Mouse (Mus musculus): ENCODE data around the gene Abcc1. TPM values are rescaled to one million over a fixed set of nuclear protein-coding genes. Genes with fewer than 3 reads are reported as not detected.

The Abcc1 gene
- total and polyA plus RNA-seq, 2 experiments from 2014 or later = 7.5 to 11.9 TPM

DNA sequence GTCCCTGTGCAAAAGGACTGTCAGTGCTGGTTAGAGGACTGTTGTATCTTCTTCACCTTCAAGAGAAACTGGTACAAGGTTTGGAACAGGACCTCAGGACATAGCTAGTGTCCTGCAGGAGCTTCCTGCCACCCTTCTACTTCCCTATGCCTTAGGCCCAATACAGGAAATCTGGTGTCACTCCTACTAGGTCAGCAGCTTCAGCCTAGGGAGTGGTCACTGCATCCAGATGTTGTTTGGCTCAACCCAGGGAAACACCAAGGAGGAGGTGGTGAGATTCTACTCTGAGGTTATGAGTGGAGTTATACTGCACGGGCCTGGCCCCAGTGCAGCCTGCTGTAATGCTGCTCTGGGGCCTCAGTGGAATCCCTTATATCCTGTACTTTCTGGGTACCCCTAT, 2.8 kb upstream of the Abcc1 start:
- Histone ChIP-seq H3K27ac (ENCODE audit: low read depth, low read length) (no peak overlapping the region), H3K4me2 (ENCODE audit: low read depth, low read length, poor library complexity, severe bottlenecking) (no peak overlapping the region), H3K4me1 (ENCODE audit: insufficient read depth, low read length) (0 out of 2 replicates have a peak, but pooled peaks cover 6% of the 10 kb centered on the region), H3K9me3 (ENCODE audit: low read length) (no peaks in the 10 kb centered on the region), H3K36me3 (ENCODE audit: insufficient read depth, low read length) (no peaks in the 10 kb centered on the region), H3K27me3 (ENCODE audit: insufficient read depth, low read length) (no peaks in the 10 kb centered on the region), H3K4me3 (ENCODE audit: low read depth, low read length) (no peak overlapping the region), H3K9ac (replicated peaks; ENCODE audit: low read length, poor library complexity, severe bottlenecking) (no peak overlapping the region)
- 76% methylated on average over 1 of the region's 1 CpGs for WGBS
- DNase-seq (ENCODE audit: low spot score) (no peak), ATAC-seq (ENCODE audit: low FRiP score) (no peak)
- no peak for TF ChIP-seq CTCF (IDR thresholded peaks at IDR 0.05)

GRCm38 (mm10) chr16:14360931-14361330, 427 bp upstream of the Abcc1 start:
- H3K4me2 ChIP-seq (ENCODE audit: low read depth, low read length, poor library complexity, severe bottlenecking) = peak overlapping the region; percentile 81
- peak overlapping the region; percentile 80 for H3K27ac ChIP-seq (ENCODE audit: low read depth, low read length)
- H3K9ac ChIP-seq (replicated peaks; ENCODE audit: low read length, poor library complexity, severe bottlenecking) = peak overlapping the region; percentile 87
- no peaks in the 10 kb centered on the region for H3K36me3 ChIP-seq (ENCODE audit: insufficient read depth, low read length)
- H3K27me3 ChIP-seq (ENCODE audit: insufficient read depth, low read length) = no peaks in the 10 kb centered on the region
- H3K9me3 ChIP-seq (ENCODE audit: low read length) = no peaks in the 10 kb centered on the region
- peak; percentile 64 for ATAC-seq (ENCODE audit: low FRiP score)
- DNase-seq (ENCODE audit: low spot score) = peak; percentile 26
- H3K4me1 ChIP-seq (ENCODE audit: insufficient read depth, low read length) = 0 out of 2 replicates have a peak, but pooled peaks cover 6% of the 10 kb centered on the region
- TF ChIP-seq CTCF (IDR thresholded peaks at IDR 0.05) = no peak
- 3% methylated on average over 7 of the region's 7 CpGs for WGBS
- peak overlapping the region; percentile 85 for H3K4me3 ChIP-seq (ENCODE audit: low read depth, low read length)

DNA sequence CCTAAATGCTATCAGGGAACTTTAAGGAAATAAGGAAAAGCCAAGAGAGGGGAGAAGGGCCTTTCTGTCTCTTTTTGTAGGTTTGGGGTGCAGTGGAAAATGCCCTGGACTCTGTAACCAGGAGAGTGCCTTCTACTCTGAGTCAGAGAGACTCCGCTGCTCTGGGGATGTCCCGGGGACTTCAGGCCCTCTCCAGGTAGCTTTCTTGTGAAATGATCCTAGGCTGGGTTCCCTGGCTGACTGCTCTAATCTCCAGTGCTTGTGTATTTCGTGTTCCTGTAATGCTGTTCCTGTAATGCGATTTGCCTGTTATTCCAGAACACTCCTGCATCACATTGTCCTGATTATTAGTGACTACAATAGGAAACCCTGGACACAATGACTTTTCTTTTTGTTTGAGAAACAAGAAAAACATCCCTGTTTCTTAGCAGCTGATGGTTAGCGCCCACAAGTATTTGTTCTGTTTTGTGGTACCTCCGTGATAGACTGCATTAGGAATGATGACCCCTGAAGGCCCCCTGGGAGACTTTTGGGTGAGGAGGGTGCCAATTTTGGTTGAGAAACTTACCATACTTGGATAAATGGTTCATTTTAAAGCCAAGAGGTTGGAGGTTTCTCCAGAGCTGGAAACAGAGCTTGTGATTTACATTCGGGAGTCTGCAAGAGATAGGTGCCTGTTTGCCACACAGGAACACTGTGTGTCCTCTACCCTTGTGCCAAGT, 902 bp downstream of the Abcc1 start:
- no peak for TF ChIP-seq CTCF (IDR thresholded peaks at IDR 0.05)
- no peaks in the 10 kb centered on the region for H3K36me3 ChIP-seq (ENCODE audit: insufficient read depth, low read length)
- WGBS = 25% methylated on average over 7 of the region's 7 CpGs
- ATAC-seq (ENCODE audit: low FRiP score) (no peak), DNase-seq (ENCODE audit: low spot score) (no peak)
- H3K4me2 ChIP-seq (ENCODE audit: low read depth, low read length, poor library complexity, severe bottlenecking) = peak overlapping the region; percentile 81
- H3K9ac ChIP-seq (replicated peaks; ENCODE audit: low read length, poor library complexity, severe bottlenecking) = peak overlapping the region; percentile 87
- H3K27me3 ChIP-seq (ENCODE audit: insufficient read depth, low read length) = no peaks in the 10 kb centered on the region
- H3K27ac ChIP-seq (ENCODE audit: low read depth, low read length) = no peak overlapping the region; the same call in 1 of the 2 replicates
- 0 out of 2 replicates have a peak, but pooled peaks cover 6% of the 10 kb centered on the region for H3K4me1 ChIP-seq (ENCODE audit: insufficient read depth, low read length)
- H3K9me3 ChIP-seq (ENCODE audit: low read length) = no peaks in the 10 kb centered on the region
- H3K4me3 ChIP-seq (ENCODE audit: low read depth, low read length) = peak overlapping the region; percentile 85

GRCm38 (mm10) chr16:14363496-14363895, 2.1 kb downstream of the Abcc1 start:
- no peak for ATAC-seq (ENCODE audit: low FRiP score)
- no peaks in the 10 kb centered on the region for H3K27me3 ChIP-seq (ENCODE audit: insufficient read depth, low read length)
- no peak overlapping the region for H3K9ac ChIP-seq (replicated peaks; ENCODE audit: low read length, poor library complexity, severe bottlenecking)
- no peaks in the 10 kb centered on the region for H3K36me3 ChIP-seq (ENCODE audit: insufficient read depth, low read length)
- no peak overlapping the region for H3K4me3 ChIP-seq (ENCODE audit: low read depth, low read length)
- no peaks in the 10 kb centered on the region for H3K9me3 ChIP-seq (ENCODE audit: low read length)
- no peak for DNase-seq (ENCODE audit: low spot score)
- TF ChIP-seq CTCF (IDR thresholded peaks at IDR 0.05) = no peak
- no peak overlapping the region for H3K27ac ChIP-seq (ENCODE audit: low read depth, low read length)
- 97% methylated on average over 3 of the region's 3 CpGs for WGBS
- no peak overlapping the region for H3K4me2 ChIP-seq (ENCODE audit: low read depth, low read length, poor library complexity, severe bottlenecking)
- 0 out of 2 replicates have a peak, but pooled peaks cover 6% of the 10 kb centered on the region for H3K4me1 ChIP-seq (ENCODE audit: insufficient read depth, low read length)

DNA sequence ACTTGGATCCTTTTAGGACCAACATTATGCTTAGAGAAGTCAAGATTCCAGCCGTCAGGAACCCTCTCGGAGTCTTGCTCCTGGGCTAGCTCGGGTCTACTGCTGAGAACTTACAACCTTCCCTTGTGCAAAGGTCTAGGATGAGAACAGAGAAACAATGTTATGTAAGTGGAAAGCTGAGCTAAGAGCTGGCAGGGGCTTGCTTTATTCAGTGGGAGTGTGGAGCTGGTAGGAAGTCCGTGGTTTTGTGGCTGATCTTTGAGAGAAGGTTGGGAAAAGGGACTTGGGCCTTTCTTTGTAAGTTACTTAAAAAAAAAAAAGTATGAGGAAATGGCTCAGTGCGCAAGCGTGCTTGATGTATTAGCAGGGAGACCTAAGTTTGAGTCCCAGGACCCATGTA, 2.7 kb downstream of the Abcc1 start:
- Histone ChIP-seq H3K27me3 (ENCODE audit: insufficient read depth, low read length) (no peaks in the 10 kb centered on the region), H3K4me1 (ENCODE audit: insufficient read depth, low read length) (0 out of 2 replicates have a peak, but pooled peaks cover 6% of the 10 kb centered on the region), H3K4me2 (ENCODE audit: low read depth, low read length, poor library complexity, severe bottlenecking) (no peak overlapping the region), H3K9me3 (ENCODE audit: low read length) (no peaks in the 10 kb centered on the region), H3K9ac (replicated peaks; ENCODE audit: low read length, poor library complexity, severe bottlenecking) (no peak overlapping the region), H3K36me3 (ENCODE audit: insufficient read depth, low read length) (no peaks in the 10 kb centered on the region), H3K4me3 (ENCODE audit: low read depth, low read length) (no peak overlapping the region), H3K27ac (ENCODE audit: low read depth, low read length) (no peak overlapping the region)
- DNase-seq (ENCODE audit: low spot score) (no peak), ATAC-seq (ENCODE audit: low FRiP score) (no peak)
- WGBS = 94% methylated on average over 6 of the region's 6 CpGs
- no peak for TF ChIP-seq CTCF (IDR thresholded peaks at IDR 0.05)

DNA sequence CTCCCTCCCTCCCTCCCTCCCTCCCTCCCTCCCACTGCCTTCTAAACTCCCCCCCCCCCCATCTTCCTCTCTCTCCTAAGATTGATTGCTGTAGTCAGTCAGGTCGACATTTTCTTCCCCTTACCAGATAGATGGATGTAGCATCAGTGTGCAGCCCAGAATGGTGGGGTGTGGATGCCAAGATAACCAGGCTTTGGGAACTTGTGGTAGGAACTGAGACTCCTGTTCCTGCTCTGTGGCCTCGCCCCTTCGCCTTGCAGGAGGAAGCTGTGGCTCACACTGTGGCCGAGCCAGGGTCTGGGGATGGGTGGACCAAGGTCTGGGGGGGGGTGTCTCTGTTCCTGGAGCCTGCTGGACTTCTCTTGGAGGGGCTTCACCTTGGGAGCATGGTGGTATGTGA, 4.1 kb downstream of the Abcc1 start:
- Histone ChIP-seq H3K4me1 (ENCODE audit: insufficient read depth, low read length) (0 out of 2 replicates have a peak, but pooled peaks cover 6% of the 10 kb centered on the region), H3K9ac (replicated peaks; ENCODE audit: low read length, poor library complexity, severe bottlenecking) (no peak overlapping the region), H3K9me3 (ENCODE audit: low read length) (no peaks in the 10 kb centered on the region), H3K27me3 (ENCODE audit: insufficient read depth, low read length) (no peaks in the 10 kb centered on the region), H3K4me3 (ENCODE audit: low read depth, low read length) (no peak overlapping the region), H3K27ac (ENCODE audit: low read depth, low read length) (no peak overlapping the region), H3K4me2 (ENCODE audit: low read depth, low read length, poor library complexity, severe bottlenecking) (no peak overlapping the region), H3K36me3 (ENCODE audit: insufficient read depth, low read length) (no peaks in the 10 kb centered on the region)
- ATAC-seq (ENCODE audit: low FRiP score) (no peak), DNase-seq (ENCODE audit: low spot score) (no peak)
- TF ChIP-seq CTCF (IDR thresholded peaks at IDR 0.05) = no peak
- 86% methylated on average over 4 of the region's 4 CpGs for WGBS

Measured in midbrain, postnatal 0 days (tissue).